Mouse (Mus musculus) testis, adult 2 months (tissue): ENCODE measurements around the gene Hivep2. TPM values are rescaled to one million over a fixed set of nuclear protein-coding genes. Genes with fewer than 3 reads are reported as not detected.

Experiments used
- H3K27ac ChIP-seq: fragments of 200-500 bp; 2 replicates; pipeline ENCODE4 v1.5.1; 2012; ENCODE audit warnings: low read depth, low read length; ENCODE audit not compliant: control insufficient read depth, insufficient read depth
- H3K27me3 ChIP-seq: fragments of 200-500 bp; 2 replicates; pipeline ENCODE4 v1.6.1; 2012; ENCODE audit warnings: mild to moderate bottlenecking, low read length, moderate library complexity; ENCODE audit not compliant: control insufficient read depth, insufficient read depth
- H3K36me3 ChIP-seq: fragments of 200-500 bp; 2 replicates; pipeline ENCODE4 v1.6.1; 2012; ENCODE audit warnings: mild to moderate bottlenecking, low read length; ENCODE audit not compliant: control insufficient read depth, insufficient read depth
- H3K4me1 ChIP-seq: fragments of 200-500 bp; 2 replicates; pipeline ENCODE4 v1.6.1; 2012; ENCODE audit warnings: low read length; ENCODE audit not compliant: control insufficient read depth, insufficient read depth
- H3K4me3 ChIP-seq: fragments of 200-500 bp; 2 replicates; pipeline ENCODE4 v1.5.1; 2012; ENCODE audit warnings: low read depth, mild to moderate bottlenecking, low read length, moderate library complexity, mixed read lengths; ENCODE audit not compliant: control insufficient read depth
- CTCF ChIP-seq: fragments of 200-500 bp; IDR thresholded peaks from 2 replicates; pipeline ENCODE4 v1.5.1; 2012; ENCODE audit warnings: low read depth, mild to moderate bottlenecking, inconsistent platforms, low read length, moderate library complexity; ENCODE audit not compliant: control insufficient read depth, insufficient read depth, insufficient replicate concordance
- POLR2A ChIP-seq: fragments of 200-500 bp; IDR thresholded peaks from 2 replicates; pipeline ENCODE4 v1.6.1; 2012; ENCODE audit warnings: low read depth, mild to moderate bottlenecking, inconsistent platforms, low read length, moderate library complexity; ENCODE audit not compliant: control insufficient read depth
- polyA plus RNA-seq: library from polyadenylated mRNA; depleted of rRNA; stranded (reverse); fragments of >200 nt; gene quantifications from 2 replicates; pipeline ENCODE4 v1.2.3, GENCODE M21; 2012; rRNA removed

Hivep2 gene
- 0.88 and 1.1 TPM in 2 replicates for polyA plus RNA-seq

GRCm38 (mm10) chr10:13965974-13966829 is at the start of gene Hivep2:
Hivep2 (plus strand) TSS chr10:13966075.
- Histone ChIP-seq H3K36me3 (no peaks in the 10 kb centered on the region), H3K27me3 (no peaks in the 10 kb centered on the region), H3K4me3 (peak within 1 kb of the TSS; percentile 75), H3K4me1 (peaks cover 17% of the 10 kb centered on the region), H3K27ac (peak within 1 kb of the TSS; percentile 63)
- TF ChIP-seq CTCF: no peak
- TF ChIP-seq POLR2A: no peak

GRCm38 (mm10) chr10:13916645-13917342 is 49.1 kb upstream of the Hivep2 start:
- H3K27ac ChIP-seq: no peak overlapping the region
- no peaks in the 10 kb centered on the region for H3K4me1 ChIP-seq
- H3K27me3 ChIP-seq: no peaks in the 10 kb centered on the region
- no peaks in the 10 kb centered on the region for H3K36me3 ChIP-seq
- H3K4me3 ChIP-seq: no peak overlapping the region
- TF ChIP-seq CTCF: no peak
- no peak for TF ChIP-seq POLR2A

DNA sequence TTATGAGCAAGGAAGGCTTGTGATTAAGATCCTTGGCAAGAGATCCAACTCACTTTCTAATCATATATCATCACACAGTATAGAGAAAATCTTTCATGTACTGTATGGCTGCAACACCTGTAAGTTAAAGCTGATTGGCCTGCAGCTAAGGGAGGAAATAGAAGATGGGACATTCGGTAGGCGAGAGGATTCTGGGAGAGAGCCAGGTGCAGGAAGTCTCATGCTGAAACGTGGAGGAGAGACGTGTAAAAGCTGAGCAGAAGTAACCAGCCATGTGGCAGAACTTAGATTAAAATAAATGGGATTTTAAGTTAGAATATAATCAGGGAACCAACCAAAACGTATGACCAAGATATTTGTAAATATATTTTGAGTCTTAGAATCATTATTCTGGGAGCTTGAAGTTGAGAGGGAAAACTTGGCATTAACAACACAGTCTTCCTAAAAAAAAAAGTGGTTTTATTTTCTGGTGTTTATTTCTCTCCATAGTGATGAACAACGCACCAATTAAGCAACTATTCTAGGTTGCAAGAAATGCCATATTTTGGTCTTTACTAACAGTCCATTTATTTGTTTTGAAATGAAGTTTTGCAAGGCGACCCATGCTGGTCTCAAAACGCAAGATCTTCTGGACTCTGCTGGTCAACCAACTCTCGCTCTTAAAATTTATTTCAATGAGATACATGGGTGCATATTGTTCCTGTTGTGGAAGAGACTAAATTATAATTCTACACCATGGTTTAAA is 44.1 kb upstream of the Hivep2 start:
- Histone ChIP-seq H3K27ac (no peak overlapping the region), H3K27me3 (no peaks in the 10 kb centered on the region), H3K36me3 (no peaks in the 10 kb centered on the region), H3K4me1 (no peaks in the 10 kb centered on the region), H3K4me3 (no peak overlapping the region)
- no peak for TF ChIP-seq POLR2A

DNA sequence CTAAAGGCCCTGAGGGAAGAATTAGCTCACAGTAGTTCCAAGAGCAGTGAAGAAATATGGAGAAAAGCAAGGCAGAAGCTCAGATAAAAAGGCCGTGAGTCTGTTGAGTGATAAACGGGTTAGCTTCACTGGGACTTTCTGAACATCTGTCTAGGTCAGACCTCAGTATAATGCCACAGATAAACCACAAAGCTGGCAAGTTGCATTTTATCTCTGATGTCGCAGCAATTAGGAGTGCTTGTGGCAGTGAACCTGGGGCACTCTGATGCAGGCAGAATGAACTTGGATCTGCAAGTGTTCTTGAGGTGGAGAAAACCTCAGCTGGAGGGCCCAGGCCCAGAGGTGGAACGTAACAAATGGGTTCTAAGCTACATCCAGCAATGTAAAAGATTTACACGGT is 36.6 kb upstream of the Hivep2 start:
- TF ChIP-seq POLR2A (no peak), CTCF (no peak)
- H3K27ac ChIP-seq: no peak overlapping the region
- H3K36me3 ChIP-seq: no peaks in the 10 kb centered on the region
- no peaks in the 10 kb centered on the region for H3K4me1 ChIP-seq
- H3K27me3 ChIP-seq: no peaks in the 10 kb centered on the region
- H3K4me3 ChIP-seq: peak overlapping the region; percentile 15; the same call in 1 of the 2 replicates

DNA sequence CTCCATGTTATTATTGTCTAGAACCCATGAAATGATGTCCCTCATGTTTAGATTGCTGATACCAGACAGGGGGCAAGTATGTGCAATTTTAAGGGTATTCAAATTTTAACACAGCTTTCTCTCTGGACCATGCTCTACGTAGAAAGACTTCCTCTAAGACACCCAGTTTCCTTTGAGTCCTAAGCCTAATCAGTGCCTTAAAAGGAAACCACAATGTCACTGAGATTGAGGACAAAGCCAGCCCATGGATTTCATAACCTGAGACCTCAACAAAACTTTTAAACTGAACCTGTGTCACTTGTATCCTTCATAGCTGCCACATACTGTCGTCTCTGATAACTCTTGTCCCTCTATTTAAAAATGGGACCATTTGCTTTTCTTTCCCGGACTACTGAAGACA is 33.7 kb upstream of the Hivep2 start:
- H3K4me1 ChIP-seq: no peaks in the 10 kb centered on the region
- H3K27ac ChIP-seq: no peak overlapping the region
- H3K27me3 ChIP-seq: no peaks in the 10 kb centered on the region
- no peak for TF ChIP-seq POLR2A
- TF ChIP-seq CTCF: no peak
- H3K36me3 ChIP-seq: no peaks in the 10 kb centered on the region
- H3K4me3 ChIP-seq: no peak overlapping the region

GRCm38 (mm10) chr10:13933320-13933719 is 32.6 kb upstream of the Hivep2 start:
- Histone ChIP-seq H3K36me3 (no peaks in the 10 kb centered on the region), H3K4me1 (no peaks in the 10 kb centered on the region), H3K27me3 (no peaks in the 10 kb centered on the region), H3K4me3 (no peak overlapping the region), H3K27ac (no peak overlapping the region)
- TF ChIP-seq CTCF (no peak), POLR2A (no peak)

GRCm38 (mm10) chr10:13935646-13936045 is 30.2 kb upstream of the Hivep2 start:
- Histone ChIP-seq H3K4me1 (no peaks in the 10 kb centered on the region), H3K27ac (no peak overlapping the region), H3K36me3 (no peaks in the 10 kb centered on the region), H3K4me3 (no peak overlapping the region), H3K27me3 (no peaks in the 10 kb centered on the region)
- TF ChIP-seq POLR2A: no peak
- TF ChIP-seq CTCF: no peak
